Mouse (Mus musculus) G1E (cell line): ENCODE measurements at regions not wholly inside any gene's neighbourhood (a gene's known extent, or its start where the extent isn't known, plus 50 kb on each side); places are given as distances from the start of the nearest gene placed in this dataset.

Experiments used
- CTCF ChIP-seq: IDR thresholded peaks from 2 replicates; pipeline ENCODE4 v1.5.1; 2012; ENCODE audit warnings: low read depth, low read length, inconsistent platforms, mixed read lengths
- GATA1 ChIP-seq: IDR thresholded peaks from 2 replicates; pipeline ENCODE4 v1.6.1; 2012; ENCODE audit warnings: borderline replicate concordance, low read length, inconsistent platforms, mixed read lengths
- GATA2 ChIP-seq: IDR thresholded peaks from 2 replicates; pipeline ENCODE4 v1.6.1; 2012; ENCODE audit warnings: low read depth, low read length, inconsistent platforms, borderline replicate concordance
- POLR2AphosphoS5 ChIP-seq: IDR thresholded peaks from 2 replicates; pipeline ENCODE4 v1.6.1; 2012; ENCODE audit warnings: low read depth, low read length, inconsistent platforms; ENCODE audit not compliant: insufficient replicate concordance
- TAL1 ChIP-seq: conservative IDR thresholded peaks from 2 replicates; pipeline ENCODE4 v1.6.1; 2012; ENCODE audit warnings: low read depth, low read length, inconsistent platforms, mixed read lengths

DNA sequence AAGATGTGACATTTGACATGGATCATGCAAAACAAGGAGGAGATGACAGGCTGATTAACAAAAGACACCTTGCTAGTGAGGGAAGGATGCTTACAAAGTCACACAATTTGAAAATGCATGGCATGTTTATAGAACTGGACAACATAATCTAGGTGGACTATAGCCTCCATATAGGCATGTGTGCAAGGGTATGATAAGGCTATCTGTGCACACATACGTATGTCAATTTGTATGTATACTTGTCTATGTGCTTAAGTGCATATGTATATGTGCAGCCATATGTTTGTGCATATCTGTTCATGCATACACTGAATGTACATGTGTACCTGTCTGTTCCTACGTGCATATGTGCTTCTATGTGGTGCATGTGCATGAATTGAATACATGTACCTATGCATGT lies 186.7 kb downstream of the Ccser2 start:
- TF ChIP-seq CTCF: no peak
- no peak for TF ChIP-seq GATA1
- TF ChIP-seq TAL1: no peak
- TF ChIP-seq POLR2AphosphoS5: no peak
- no peak for TF ChIP-seq GATA2
